Mouse (Mus musculus) kidney, embryonic 15.5 days (tissue): Measurements from ENCODE around the gene Cfap298. TPM values are rescaled to one million over a fixed set of nuclear protein-coding genes. Genes with fewer than 3 reads are reported as not detected.

Source experiments
- ATAC-seq: fragments of 200-750 bp; cut with Nextera tagmentation; replicated peaks from 2 replicates; pipeline ENCODE4 v1.8.0; 2017; ENCODE audit warnings: moderate TSS enrichment; ENCODE audit not compliant: low FRiP score
- H3K27ac ChIP-seq: fragments of 300-500 bp; sonication (generic); 2 replicates; pipeline ENCODE4 v1.5.1; 2015; ENCODE audit warnings: mild to moderate bottlenecking, inconsistent platforms
- H3K27me3 ChIP-seq: fragments of 300-500 bp; sonication (generic); 2 replicates; pipeline ENCODE4 v1.6.1; 2015; ENCODE audit warnings: inconsistent platforms
- H3K36me3 ChIP-seq: fragments of 300-500 bp; sonication (generic); 2 replicates; pipeline ENCODE4 v1.6.1; 2015; ENCODE audit warnings: inconsistent platforms
- H3K4me1 ChIP-seq: fragments of 300-500 bp; sonication (generic); 2 replicates; pipeline ENCODE4 v1.6.1; 2015; ENCODE audit warnings: inconsistent platforms
- H3K4me2 ChIP-seq: fragments of 300-500 bp; sonication (generic); 2 replicates; pipeline ENCODE4 v1.6.1; 2015; ENCODE audit warnings: moderate library complexity, mild to moderate bottlenecking, inconsistent platforms
- H3K4me3 ChIP-seq: fragments of 300-500 bp; sonication (generic); replicated peaks from 2 replicates; pipeline ENCODE4 v1.5.1; 2015; ENCODE audit warnings: mild to moderate bottlenecking, inconsistent platforms
- H3K9ac ChIP-seq: fragments of 300-500 bp; sonication (generic); 2 replicates; pipeline ENCODE4 v1.6.1; 2015; ENCODE audit warnings: mild to moderate bottlenecking, inconsistent platforms
- H3K9me3 ChIP-seq: fragments of 300-500 bp; sonication (generic); replicated peaks from 2 replicates; pipeline ENCODE4 v1.6.1; 2016; ENCODE audit warnings: inconsistent platforms
- WGBS: fragments of 180-500 bp; shearing (Covaris S2); methylation state at CpG from one replicate; pipeline ENCODE4 v1.1.7; 2015; ENCODE audit warnings: mixed read lengths; 5-methylcytosine and 5-hydroxymethylcytosine counted together
- polyA plus RNA-seq: library from polyadenylated mRNA; unstranded; fragments of >200 nt; fragmentation: Nextera tagmentation; extraction: Ambion mirVana; gene quantifications from 2 replicates; pipeline ENCODE4 v1.2.1, GENCODE M21; 2015

Gene Cfap298
- 37.0 and 42.5 TPM in 2 replicates for polyA plus RNA-seq

GRCm38 (mm10) chr16:90934687-90935328 lies at the start of gene Cfap298:
Gene Cfap298, minus strand, starts transcription at chr16:90935114.
- Histone ChIP-seq H3K9ac (peak within 1 kb of the TSS; percentile 71), H3K9me3 (no peaks in the 10 kb centered on the region), H3K36me3 (peaks cover 21% of the 10 kb centered on the region), H3K4me1 (peaks cover 10% of the 10 kb centered on the region), H3K4me2 (peak within 1 kb of the TSS; percentile 88), H3K27ac (peak within 1 kb of the TSS; percentile 91), H3K27me3 (no peaks in the 10 kb centered on the region), H3K4me3 (peak within 1 kb of the TSS; percentile 78)
- under 1% methylated on average over 56 of the region's 56 CpGs for WGBS
- ATAC-seq, result peak; percentile 98

- Histone ChIP-seq H3K36me3 (peaks cover 32% of the 10 kb centered on the region), H3K27ac (no peak overlapping the region), H3K9me3 (no peaks in the 10 kb centered on the region), H3K4me2 (no peak overlapping the region), H3K9ac (no peak overlapping the region), H3K27me3 (no peaks in the 10 kb centered on the region), H3K4me1 (no peaks in the 10 kb centered on the region), H3K4me3 (no peak overlapping the region)
- ATAC-seq, result no peak
- 90% methylated on average over 6 of the region's 6 CpGs for WGBS
Observed at GRCm38 (mm10) chr16:90971004-90971403, 36.1 kb upstream of the Cfap298 start.

- Histone ChIP-seq H3K4me3 (no peak overlapping the region), H3K4me2 (no peak overlapping the region), H3K4me1 (no peaks in the 10 kb centered on the region), H3K27ac (no peak overlapping the region), H3K27me3 (no peaks in the 10 kb centered on the region), H3K9ac (no peak overlapping the region), H3K36me3 (peaks cover 29% of the 10 kb centered on the region), H3K9me3 (no peaks in the 10 kb centered on the region)
- 72% methylated on average over 4 of the region's 4 CpGs for WGBS
- ATAC-seq, result no peak
Observed at GRCm38 (mm10) chr16:90966241-90966640, 31.3 kb upstream of the Cfap298 start.

- 91% methylated on average over 10 of the region's 10 CpGs for WGBS
- ATAC-seq, result no peak
- peaks cover 30% of the 10 kb centered on the region for H3K36me3 ChIP-seq
- H3K4me3 ChIP-seq, result no peak overlapping the region
- H3K27ac ChIP-seq, result no peak overlapping the region
- no peaks in the 10 kb centered on the region for H3K9me3 ChIP-seq
- H3K9ac ChIP-seq, result no peak overlapping the region
- no peak overlapping the region for H3K4me2 ChIP-seq
- no peaks in the 10 kb centered on the region for H3K27me3 ChIP-seq
- H3K4me1 ChIP-seq, result no peaks in the 10 kb centered on the region
Observed at GRCm38 (mm10) chr16:90964302-90964701, 29.4 kb upstream of the Cfap298 start.

GRCm38 (mm10) chr16:90963866-90964265 lies 29.0 kb upstream of the Cfap298 start:
- ATAC-seq, result no peak
- H3K36me3 ChIP-seq, result peaks cover 30% of the 10 kb centered on the region
- 87% methylated on average over 10 of the region's 10 CpGs for WGBS
- no peaks in the 10 kb centered on the region for H3K27me3 ChIP-seq
- H3K27ac ChIP-seq, result no peak overlapping the region
- no peak overlapping the region for H3K9ac ChIP-seq
- no peaks in the 10 kb centered on the region for H3K9me3 ChIP-seq
- H3K4me2 ChIP-seq, result no peak overlapping the region
- H3K4me1 ChIP-seq, result no peaks in the 10 kb centered on the region
- H3K4me3 ChIP-seq, result no peak overlapping the region

GRCm38 (mm10) chr16:90963231-90963630 lies 28.3 kb upstream of the Cfap298 start:
- Histone ChIP-seq H3K9me3 (no peaks in the 10 kb centered on the region), H3K4me3 (no peak overlapping the region), H3K4me2 (no peak overlapping the region), H3K27ac (no peak overlapping the region), H3K36me3 (peaks cover 31% of the 10 kb centered on the region), H3K27me3 (no peaks in the 10 kb centered on the region), H3K4me1 (no peaks in the 10 kb centered on the region), H3K9ac (no peak overlapping the region)
- ATAC-seq, result no peak
- WGBS, result 92% methylated on average over 4 of the region's 4 CpGs

GRCm38 (mm10) chr16:90958301-90959085 lies 23.6 kb upstream of the Cfap298 start:
- 80% methylated on average over 5 of the region's 5 CpGs for WGBS

GRCm38 (mm10) chr16:90955494-90955893 lies 20.6 kb upstream of the Cfap298 start:
- no peak overlapping the region for H3K4me2 ChIP-seq
- no peak overlapping the region for H3K27ac ChIP-seq
- H3K4me3 ChIP-seq, result no peak overlapping the region
- H3K36me3 ChIP-seq, result peaks cover 36% of the 10 kb centered on the region
- 79% methylated on average over 6 of the region's 6 CpGs for WGBS
- H3K27me3 ChIP-seq, result no peaks in the 10 kb centered on the region
- no peak for ATAC-seq
- no peaks in the 10 kb centered on the region for H3K4me1 ChIP-seq
- no peaks in the 10 kb centered on the region for H3K9me3 ChIP-seq
- H3K9ac ChIP-seq, result no peak overlapping the region

More at GRCm38 (mm10) chr16:90958301-90959085, 23.6 kb upstream of the Cfap298 start:
- Histone ChIP-seq H3K4me3 (no peak overlapping the region), H3K36me3 (peaks cover 33% of the 10 kb centered on the region), H3K9me3 (no peaks in the 10 kb centered on the region), H3K27me3 (no peaks in the 10 kb centered on the region), H3K4me2 (no peak overlapping the region), H3K9ac (no peak overlapping the region), H3K27ac (no peak overlapping the region), H3K4me1 (no peaks in the 10 kb centered on the region)
- ATAC-seq, result no peak

GRCm38 (mm10) chr16:90953770-90954169 lies 18.9 kb upstream of the Cfap298 start:
- H3K27me3 ChIP-seq, result no peaks in the 10 kb centered on the region
- H3K27ac ChIP-seq, result no peak overlapping the region
- H3K4me3 ChIP-seq, result no peak overlapping the region
- H3K4me2 ChIP-seq, result no peak overlapping the region
- 89% methylated on average over 6 of the region's 6 CpGs for whole genome bisulfite sequencing
- no peak for ATAC-seq
- no peaks in the 10 kb centered on the region for H3K4me1 ChIP-seq
- no peaks in the 10 kb centered on the region for H3K9me3 ChIP-seq
- H3K9ac ChIP-seq, result no peak overlapping the region
- H3K36me3 ChIP-seq, result peaks cover 32% of the 10 kb centered on the region

GRCm38 (mm10) chr16:90953147-90953546 lies 18.2 kb upstream of the Cfap298 start:
- Histone ChIP-seq H3K4me1 (no peaks in the 10 kb centered on the region), H3K36me3 (peaks cover 28% of the 10 kb centered on the region), H3K9me3 (no peaks in the 10 kb centered on the region), H3K4me3 (no peak overlapping the region), H3K27ac (no peak overlapping the region), H3K9ac (no peak overlapping the region), H3K27me3 (no peaks in the 10 kb centered on the region), H3K4me2 (no peak overlapping the region)
- no peak for ATAC-seq
- 84% methylated on average over 9 of the region's 9 CpGs for WGBS

GRCm38 (mm10) chr16:90950354-90950963 lies 15.5 kb upstream of the Cfap298 start:
- no peak overlapping the region for H3K4me3 ChIP-seq
- no peak overlapping the region for H3K4me2 ChIP-seq
- H3K27me3 ChIP-seq, result no peaks in the 10 kb centered on the region
- ATAC-seq, result no peak
- H3K4me1 ChIP-seq, result no peaks in the 10 kb centered on the region
- WGBS, result 60% methylated on average over 17 of the region's 17 CpGs
- no peaks in the 10 kb centered on the region for H3K9me3 ChIP-seq
- H3K36me3 ChIP-seq, result peaks cover 28% of the 10 kb centered on the region
- H3K27ac ChIP-seq, result no peak overlapping the region
- H3K9ac ChIP-seq, result no peak overlapping the region

- Histone ChIP-seq H3K9me3 (no peaks in the 10 kb centered on the region), H3K4me2 (no peak overlapping the region), H3K4me3 (no peak overlapping the region), H3K9ac (no peak overlapping the region), H3K27ac (no peak overlapping the region), H3K4me1 (no peaks in the 10 kb centered on the region), H3K27me3 (no peaks in the 10 kb centered on the region), H3K36me3 (peaks cover 48% of the 10 kb centered on the region)
- ATAC-seq, result no peak
- WGBS, result 56% methylated on average over 8 of the region's 8 CpGs
Observed at GRCm38 (mm10) chr16:90946977-90947376, 12.1 kb upstream of the Cfap298 start.
